Mouse (Mus musculus): ENCODE results near the gene Fli1.

Gene Fli1

GRCm38 (mm10) chr9:32468313-32468712 lies 74.3 kb downstream of the Fli1 start:
- no peak for DNase-seq (ENCODE audit: low spot score)

- no peak for DNase-seq (ENCODE audit: low spot score)
These were observed 75.2 kb downstream of the Fli1 start for GRCm38 (mm10) chr9:32467443-32467842.

GRCm38 (mm10) chr9:32466861-32467260 lies 75.8 kb downstream of the Fli1 start:
- DNase-seq (ENCODE audit: low spot score), result no peak

GRCm38 (mm10) chr9:32456707-32457106 lies 86.0 kb downstream of the Fli1 start:
- DNase-seq (ENCODE audit: low spot score), result no peak

- no peak for DNase-seq (ENCODE audit: low spot score)
These were observed 92.5 kb downstream of the Fli1 start for GRCm38 (mm10) chr9:32450161-32450560.

GRCm38 (mm10) chr9:32448766-32449165 lies 93.9 kb downstream of the Fli1 start:
- no peak for DNase-seq (ENCODE audit: low spot score)

- no peak for DNase-seq (ENCODE audit: low spot score)
These were observed 96.9 kb downstream of the Fli1 start for GRCm38 (mm10) chr9:32445789-32446188.

- DNase-seq (ENCODE audit: low spot score), result no peak
These were observed 98.0 kb downstream of the Fli1 start for GRCm38 (mm10) chr9:32444453-32445201.

- DNase-seq (ENCODE audit: low spot score), result no peak
These were observed 98.8 kb downstream of the Fli1 start for GRCm38 (mm10) chr9:32443817-32444216.

- no peak for DNase-seq (ENCODE audit: low spot score)
These were observed 99.5 kb downstream of the Fli1 start for GRCm38 (mm10) chr9:32443115-32443514.

GRCm38 (mm10) chr9:32434241-32435213 lies 108.1 kb downstream of the Fli1 start:
- DNase-seq (ENCODE audit: low spot score), result no peak

- no peak for DNase-seq (ENCODE audit: low spot score)
These were observed 111.6 kb downstream of the Fli1 start for GRCm38 (mm10) chr9:32431061-32431460.

- no peak for DNase-seq (ENCODE audit: low spot score)
These were observed 117.3 kb downstream of the Fli1 start for GRCm38 (mm10) chr9:32425321-32425720.

GRCm38 (mm10) chr9:32420711-32421110 lies 122.0 kb downstream of the Fli1 start:
- no peak for DNase-seq (ENCODE audit: low spot score)

GRCm38 (mm10) chr9:32417466-32418116 lies 125.1 kb downstream of the Fli1 start:
- no peak for DNase-seq (ENCODE audit: low spot score)

- no peak for DNase-seq (ENCODE audit: low spot score)
These were observed 126.7 kb downstream of the Fli1 start for GRCm38 (mm10) chr9:32415952-32416351.

- no peak for DNase-seq (ENCODE audit: low spot score)
These were observed 127.7 kb downstream of the Fli1 start for GRCm38 (mm10) chr9:32414956-32415355.

- DNase-seq (ENCODE audit: low spot score), result no peak
These were observed 129.7 kb downstream of the Fli1 start for GRCm38 (mm10) chr9:32412836-32413580.

- DNase-seq (ENCODE audit: low spot score), result no peak
These were observed 131.2 kb downstream of the Fli1 start for GRCm38 (mm10) chr9:32411507-32411906.

GRCm38 (mm10) chr9:32410671-32411070 lies 132.0 kb downstream of the Fli1 start:
- no peak for DNase-seq (ENCODE audit: low spot score)

GRCm38 (mm10) chr9:32409060-32409961 lies 133.3 kb downstream of the Fli1 start:
- DNase-seq (ENCODE audit: low spot score), result no peak

Data from left cerebral cortex, adult 11 months (tissue).